Mouse (Mus musculus) erythroblast, adult 5-6 weeks (primary cell): ENCODE measurements at regions not wholly inside any gene's neighbourhood (a gene's known extent, or its start where the extent isn't known, plus 50 kb on each side); places are given as distances from the start of the nearest gene placed in this dataset.

ENCODE experiments used
- ATAC-seq: replicated peaks from 2 replicates; pipeline ENCODE4 v1.8.0; 2016; ENCODE audit warnings: moderate number of reproducible peaks, mild to moderate bottlenecking, moderate TSS enrichment, inconsistent platforms; ENCODE audit not compliant: poor library complexity, low FRiP score, severe bottlenecking

DNA sequence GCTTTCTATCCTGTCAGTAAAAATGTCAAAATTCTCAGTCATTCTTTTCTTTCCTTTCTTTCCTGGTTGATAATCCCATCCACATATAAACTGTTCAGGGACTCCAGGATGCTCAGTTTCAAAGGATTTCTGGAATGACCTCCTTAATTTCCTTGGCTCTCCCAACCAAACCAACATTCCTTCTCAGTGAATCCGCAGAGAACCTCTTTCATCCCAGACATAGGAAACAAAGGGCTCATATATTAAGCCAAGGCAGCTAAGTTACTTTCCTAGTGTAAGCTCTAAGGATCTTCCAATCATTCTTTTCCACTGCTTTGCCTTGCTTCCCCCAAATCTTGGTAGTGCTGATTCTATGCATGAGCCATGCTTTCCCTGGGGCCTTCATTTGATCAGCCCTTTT is 69.5 kb upstream of the Dcn start:
- ATAC-seq = no peak

DNA sequence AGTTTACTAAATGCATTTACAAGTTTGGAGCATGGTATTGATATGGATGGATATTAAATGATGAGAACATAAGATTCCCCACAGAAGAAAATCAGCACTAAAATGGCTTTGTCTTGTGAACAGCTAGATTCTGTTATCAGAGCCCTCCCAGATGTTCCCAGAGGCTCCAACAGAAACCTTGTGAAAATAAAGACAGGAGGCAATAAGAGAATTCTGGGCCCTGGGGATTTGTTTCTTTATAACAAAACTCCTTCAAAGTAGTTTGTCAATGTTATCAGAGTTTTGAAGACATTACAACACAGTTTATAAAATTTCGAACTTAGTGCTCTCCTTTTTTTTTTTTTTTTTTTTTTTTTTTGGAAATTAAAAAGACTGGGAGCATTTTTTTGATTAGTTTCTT is 56.8 kb upstream of the Dcn start:
- ATAC-seq = no peak

DNA sequence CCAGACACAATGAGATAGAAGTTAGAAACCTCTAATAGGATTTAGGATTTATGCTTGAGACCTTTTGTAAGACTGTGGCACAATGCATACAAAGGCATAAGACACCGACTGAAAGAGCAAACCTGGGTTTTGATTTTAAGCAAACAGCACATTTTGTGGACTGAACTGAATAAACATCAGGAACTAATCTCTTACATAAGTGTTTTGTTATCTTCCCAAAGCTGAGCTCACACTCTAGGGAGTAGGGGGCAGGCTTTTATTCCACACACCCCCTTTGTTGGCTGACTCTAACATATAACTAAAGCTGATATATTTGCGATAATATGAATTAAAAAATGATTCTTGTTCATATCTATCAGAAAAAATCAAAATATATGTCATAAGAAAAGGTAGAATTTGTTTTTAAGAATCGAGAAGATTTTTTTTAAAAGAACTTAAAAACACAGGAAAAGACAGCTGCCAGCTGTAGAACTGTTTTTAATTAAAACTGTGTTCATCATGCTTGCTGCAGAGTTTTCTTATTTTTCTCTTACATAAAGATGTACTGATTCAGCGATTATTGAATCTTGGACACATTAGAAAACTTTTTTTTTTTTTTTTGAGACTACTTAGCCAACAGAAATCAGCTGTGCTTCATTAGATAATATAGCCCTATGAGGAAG is 56.2 kb upstream of the Dcn start:
- no peak for ATAC-seq
